Mouse (Mus musculus) heart, embryonic 12.5 days (tissue): ENCODE data around the gene Eaf2. TPM values are rescaled to one million over a fixed set of nuclear protein-coding genes. Genes with fewer than 3 reads are reported as not detected.
"Not testable (repeated sequence)": the region's sequence is repeated elsewhere in the genome, so short reads cannot be mapped to it uniquely, and the experiment has no call there.

ENCODE experiments used
- ATAC-seq: fragments of 200-750 bp; cut with Nextera tagmentation; 2 replicates; pipeline ENCODE4 v1.8.0; 2017; ENCODE audit warnings: moderate TSS enrichment, moderate library complexity; ENCODE audit not compliant: insufficient number of reproducible peaks, low FRiP score
- H3K27ac ChIP-seq: fragments of 300-500 bp; sonication (generic); 2 replicates; pipeline ENCODE4 v1.5.1; 2016; ENCODE audit warnings: mild to moderate bottlenecking, moderate library complexity; ENCODE audit not compliant: poor library complexity, severe bottlenecking
- H3K27me3 ChIP-seq: fragments of 300-500 bp; sonication (generic); replicated peaks from 2 replicates; pipeline ENCODE4 v1.6.1; 2016; ENCODE audit warnings: mild to moderate bottlenecking, moderate library complexity
- H3K36me3 ChIP-seq: fragments of 300-500 bp; sonication (generic); 2 replicates; pipeline ENCODE4 v1.6.1; 2016; ENCODE audit warnings: mild to moderate bottlenecking, moderate library complexity
- H3K4me1 ChIP-seq: fragments of 300-500 bp; sonication (generic); replicated peaks from 2 replicates; pipeline ENCODE4 v1.6.1; 2016; ENCODE audit warnings: mild to moderate bottlenecking
- H3K4me2 ChIP-seq: fragments of 300-500 bp; sonication (generic); 2 replicates; pipeline ENCODE4 v1.6.1; 2016; ENCODE audit warnings: mild to moderate bottlenecking, moderate library complexity
- H3K4me3 ChIP-seq: fragments of 300-500 bp; sonication (generic); 2 replicates; pipeline ENCODE4 v1.5.1; 2016; ENCODE audit warnings: mild to moderate bottlenecking
- H3K9ac ChIP-seq: fragments of 300-500 bp; sonication (generic); 2 replicates; pipeline ENCODE4 v1.6.1; 2016; ENCODE audit warnings: mild to moderate bottlenecking, moderate library complexity
- H3K9me3 ChIP-seq: fragments of 300-500 bp; sonication (generic); replicated peaks from 2 replicates; pipeline ENCODE4 v1.6.1; 2016; ENCODE audit warnings: mild to moderate bottlenecking, moderate library complexity
- WGBS: fragments of 180-500 bp; shearing (Covaris S2); methylation state at CpG from one replicate; pipeline ENCODE4 v1.1.7; 2016; 5-methylcytosine and 5-hydroxymethylcytosine counted together
- polyA plus RNA-seq: library from polyadenylated mRNA; unstranded; fragments of >200 nt; fragmentation: Nextera tagmentation; extraction: Ambion mirVana; gene quantifications from 2 replicates; pipeline ENCODE4 v1.2.1, GENCODE M21; 2016

The Eaf2 gene
- polyA plus RNA-seq, 1 experiment from 2014 or later, result 0.80 TPM

GRCm38 (mm10) chr16:36846894-36847293, 27.9 kb downstream of the Eaf2 start:
- 89% methylated on average over 1 of the region's 1 CpGs for WGBS
- H3K4me1 ChIP-seq, H3K9ac ChIP-seq, H3K9me3 ChIP-seq, H3K27me3 ChIP-seq, H3K4me2 ChIP-seq, H3K27ac ChIP-seq, H3K4me3 ChIP-seq, ATAC-seq: not testable (repeated sequence)
- peaks cover 17% of the 10 kb centered on the region for H3K36me3 ChIP-seq

GRCm38 (mm10) chr16:36828820-36829219, 46.0 kb downstream of the Eaf2 start:
- Histone ChIP-seq H3K9ac (peak overlapping the region; percentile 90), H3K4me1 (peaks cover 9% of the 10 kb centered on the region), H3K27me3 (0 out of 2 replicates have a peak, but pooled peaks cover 2% of the 10 kb centered on the region), H3K4me3 (peak overlapping the region; percentile 89), H3K27ac (no peak overlapping the region), H3K9me3 (no peaks in the 10 kb centered on the region), H3K36me3 (no peaks in the 10 kb centered on the region), H3K4me2 (peak overlapping the region; percentile 97)
- 8% methylated on average over 11 of the region's 11 CpGs for WGBS
- ATAC-seq, result no peak

- Histone ChIP-seq H3K9me3 (no peaks in the 10 kb centered on the region), H3K27ac (no peak within 1 kb of the TSS), H3K9ac (peak within 1 kb of the TSS; percentile 90), H3K27me3 (0 out of 2 replicates have a peak, but pooled peaks cover 2% of the 10 kb centered on the region), H3K4me3 (peak within 1 kb of the TSS; percentile 89), H3K36me3 (no peaks in the 10 kb centered on the region), H3K4me2 (peak within 1 kb of the TSS; percentile 97), H3K4me1 (peaks cover 9% of the 10 kb centered on the region)
- ATAC-seq, result peak; percentile 100
- WGBS, result under 1% methylated on average over 63 of the region's 64 CpGs
These were observed 46.6 kb downstream of the Eaf2 start, which contains the start of gene Iqcb1 for GRCm38 (mm10) chr16:36828054-36828786. TSS of gene Iqcb1 (plus strand) at chr16:36828385.

- WGBS, result 4% methylated on average over 11 of the region's 11 CpGs
- Histone ChIP-seq H3K27me3 (0 out of 2 replicates have a peak, but pooled peaks cover 2% of the 10 kb centered on the region), H3K36me3 (no peaks in the 10 kb centered on the region), H3K27ac (no peak overlapping the region), H3K4me3 (peak overlapping the region; percentile 89), H3K4me1 (peaks cover 9% of the 10 kb centered on the region), H3K9me3 (no peaks in the 10 kb centered on the region), H3K9ac (peak overlapping the region; percentile 90), H3K4me2 (peak overlapping the region; percentile 97)
- peak; percentile 28; the same call in 1 of the 2 replicates for ATAC-seq
These were observed 47.2 kb downstream of the Eaf2 start for GRCm38 (mm10) chr16:36827611-36828053.

- ATAC-seq, result no peak
- Histone ChIP-seq H3K4me2 (no peak overlapping the region), H3K27me3 (no peaks in the 10 kb centered on the region), H3K4me3 (no peak overlapping the region), H3K9me3 (no peaks in the 10 kb centered on the region), H3K36me3 (no peaks in the 10 kb centered on the region), H3K27ac (no peak overlapping the region), H3K9ac (no peak overlapping the region), H3K4me1 (peaks cover 6% of the 10 kb centered on the region; the same call in 1 of the 2 replicates)
- WGBS, result 10% methylated on average over 3 of the region's 3 CpGs
These were observed 53.3 kb downstream of the Eaf2 start for GRCm38 (mm10) chr16:36821474-36821873.

GRCm38 (mm10) chr16:36820747-36821146, 54.1 kb downstream of the Eaf2 start:
- Histone ChIP-seq H3K4me2 (no peak overlapping the region), H3K9me3 (no peaks in the 10 kb centered on the region), H3K4me1 (peaks cover 6% of the 10 kb centered on the region; the same call in 1 of the 2 replicates), H3K4me3 (no peak overlapping the region), H3K27ac (no peak overlapping the region), H3K27me3 (no peaks in the 10 kb centered on the region), H3K36me3 (no peaks in the 10 kb centered on the region), H3K9ac (no peak overlapping the region)
- 51% methylated on average over 3 of the region's 3 CpGs for WGBS
- no peak for ATAC-seq

- WGBS, result 68% methylated on average over 6 of the region's 6 CpGs
- no peak overlapping the region for H3K4me3 ChIP-seq
- H3K27me3 ChIP-seq, result no peaks in the 10 kb centered on the region
- no peak overlapping the region for H3K27ac ChIP-seq
- no peak overlapping the region for H3K9ac ChIP-seq
- no peak overlapping the region for H3K4me2 ChIP-seq
- H3K9me3 ChIP-seq, result no peaks in the 10 kb centered on the region
- H3K4me1 ChIP-seq, result peaks cover 6% of the 10 kb centered on the region; the same call in 1 of the 2 replicates
- no peaks in the 10 kb centered on the region for H3K36me3 ChIP-seq
- no peak for ATAC-seq
These were observed 54.8 kb downstream of the Eaf2 start for GRCm38 (mm10) chr16:36820016-36820415.

GRCm38 (mm10) chr16:36817321-36817926, 57.4 kb downstream of the Eaf2 start:
- H3K4me1 ChIP-seq, result peaks cover 6% of the 10 kb centered on the region; the same call in 1 of the 2 replicates
- peak; percentile 77 for ATAC-seq
- H3K4me2 ChIP-seq, result no peak overlapping the region
- no peaks in the 10 kb centered on the region for H3K27me3 ChIP-seq
- no peak overlapping the region for H3K9ac ChIP-seq
- H3K36me3 ChIP-seq, result no peaks in the 10 kb centered on the region
- H3K4me3 ChIP-seq, result no peak overlapping the region
- H3K27ac ChIP-seq, result no peak overlapping the region
- 18% methylated on average over 7 of the region's 7 CpGs for WGBS
- no peaks in the 10 kb centered on the region for H3K9me3 ChIP-seq

- no peaks in the 10 kb centered on the region for H3K27me3 ChIP-seq
- H3K4me3 ChIP-seq, result no peak overlapping the region
- peaks cover 6% of the 10 kb centered on the region; the same call in 1 of the 2 replicates for H3K4me1 ChIP-seq
- H3K9me3 ChIP-seq, result no peaks in the 10 kb centered on the region
- ATAC-seq, result no peak; the same call in 1 of the 2 replicates
- no peak overlapping the region for H3K9ac ChIP-seq
- H3K27ac ChIP-seq, result no peak overlapping the region
- no peak overlapping the region for H3K4me2 ChIP-seq
- no peaks in the 10 kb centered on the region for H3K36me3 ChIP-seq
These were observed 57.9 kb downstream of the Eaf2 start for GRCm38 (mm10) chr16:36816916-36817315.

GRCm38 (mm10) chr16:36813680-36814079, 61.1 kb downstream of the Eaf2 start:
- Histone ChIP-seq H3K36me3 (no peaks in the 10 kb centered on the region), H3K4me1 (no peaks in the 10 kb centered on the region), H3K9me3 (no peaks in the 10 kb centered on the region), H3K27ac (no peak overlapping the region), H3K27me3 (no peaks in the 10 kb centered on the region), H3K9ac (no peak overlapping the region), H3K4me2 (no peak overlapping the region), H3K4me3 (no peak overlapping the region)
- ATAC-seq, result no peak
- WGBS, result 58% methylated on average over 3 of the region's 3 CpGs

- H3K4me1 ChIP-seq, result no peaks in the 10 kb centered on the region
- WGBS, result 73% methylated on average over 3 of the region's 3 CpGs
- ATAC-seq, result no peak
These were observed 66.2 kb downstream of the Eaf2 start for GRCm38 (mm10) chr16:36808616-36809015.

More at GRCm38 (mm10) chr16:36808616-36809015, 66.2 kb downstream of the Eaf2 start:
- Histone ChIP-seq H3K9me3 (no peaks in the 10 kb centered on the region), H3K4me2 (no peak overlapping the region), H3K27ac (no peak overlapping the region), H3K4me3 (no peak overlapping the region), H3K9ac (no peak overlapping the region), H3K36me3 (no peaks in the 10 kb centered on the region), H3K27me3 (no peaks in the 10 kb centered on the region)
